Mouse (Mus musculus): ENCODE data around the gene Peli2.
"Not testable (repeated sequence)": the region's sequence is repeated elsewhere in the genome, so short reads cannot be mapped to it uniquely, and the experiment has no call there.

Peli2 gene

GRCm38 (mm10) chr14:48120752-48121528, at the start of gene Peli2:
Gene Peli2, plus strand, starts transcription at chr14:48120823.
- peak; percentile 64 for DNase-seq

- no peak for DNase-seq
These were observed 48.5 kb upstream of the Peli2 start for GRCm38 (mm10) chr14:48072104-48072503.

- DNase-seq, result peak; percentile 33
These were observed 47.1 kb upstream of the Peli2 start for GRCm38 (mm10) chr14:48073247-48074161.

DNA sequence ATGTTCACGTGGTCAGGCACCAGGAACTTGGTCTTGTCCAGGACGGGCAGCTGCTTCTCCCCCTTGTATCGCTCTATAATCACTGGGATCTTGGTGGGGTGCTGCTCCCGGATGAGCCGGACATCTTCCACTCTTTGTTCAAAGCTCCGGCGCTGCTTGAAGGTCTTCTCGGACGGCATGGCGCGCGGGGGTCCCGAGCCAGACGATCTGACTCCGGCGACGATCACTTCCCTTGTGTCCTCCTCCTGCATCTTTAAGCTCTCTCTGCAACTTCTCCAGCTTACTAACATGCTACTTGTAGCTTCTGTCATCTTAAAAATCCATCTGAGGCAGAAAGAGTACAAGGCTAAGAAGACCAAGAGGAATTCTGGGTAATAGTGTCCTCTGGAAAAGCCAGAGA, 41.0 kb upstream of the Peli2 start:
- DNase-seq, result not testable (repeated sequence)

- DNase-seq, result no peak
These were observed 36.5 kb upstream of the Peli2 start for GRCm38 (mm10) chr14:48083836-48084812.

- DNase-seq, result no peak
These were observed 33.8 kb upstream of the Peli2 start for GRCm38 (mm10) chr14:48086682-48087297.

- DNase-seq, result no peak
These were observed 33.3 kb upstream of the Peli2 start for GRCm38 (mm10) chr14:48087298-48087830.

- no peak for DNase-seq
These were observed 30.2 kb upstream of the Peli2 start for GRCm38 (mm10) chr14:48090465-48090864.

- no peak for DNase-seq
These were observed 29.5 kb upstream of the Peli2 start for GRCm38 (mm10) chr14:48091160-48091559.

DNA sequence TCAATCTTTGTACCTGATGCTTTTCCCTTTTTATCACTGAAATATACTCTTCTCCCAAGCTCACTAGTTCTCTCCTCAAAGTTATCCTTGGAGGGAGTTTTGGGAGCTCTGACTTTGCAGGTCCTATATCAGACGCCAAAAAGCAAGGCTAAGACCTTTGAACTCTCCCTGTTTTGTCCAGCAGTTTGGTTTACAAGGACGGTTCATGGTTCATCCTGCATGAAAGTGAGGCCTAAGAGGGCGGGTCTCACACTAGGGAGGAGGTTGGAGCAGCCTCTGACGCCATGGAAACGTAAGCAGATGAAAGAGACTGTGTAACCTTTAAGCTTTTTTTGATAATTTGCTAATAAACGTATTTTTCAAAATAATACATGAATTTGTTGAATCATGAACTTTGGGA, 22.4 kb upstream of the Peli2 start:
- no peak for DNase-seq

DNA sequence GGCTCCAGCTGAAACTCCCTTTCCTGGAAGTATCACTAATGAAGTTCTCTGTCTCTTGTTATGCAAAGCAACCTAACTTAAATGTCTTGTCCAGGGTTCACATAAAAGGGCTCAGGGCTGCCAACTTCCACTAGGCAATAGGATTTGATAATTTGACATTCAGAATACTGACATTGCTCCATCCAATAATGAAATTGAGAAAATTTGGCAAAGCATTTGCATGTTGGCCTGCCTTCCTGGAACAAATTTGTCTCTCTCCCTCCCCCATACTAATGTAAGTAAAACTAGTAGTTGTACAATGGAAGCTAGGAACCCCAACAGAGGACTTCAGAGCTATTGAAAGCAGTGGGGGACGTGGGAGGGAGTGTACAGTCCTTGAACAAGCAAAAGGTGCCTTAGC, 21.3 kb upstream of the Peli2 start:
- no peak for DNase-seq

DNA sequence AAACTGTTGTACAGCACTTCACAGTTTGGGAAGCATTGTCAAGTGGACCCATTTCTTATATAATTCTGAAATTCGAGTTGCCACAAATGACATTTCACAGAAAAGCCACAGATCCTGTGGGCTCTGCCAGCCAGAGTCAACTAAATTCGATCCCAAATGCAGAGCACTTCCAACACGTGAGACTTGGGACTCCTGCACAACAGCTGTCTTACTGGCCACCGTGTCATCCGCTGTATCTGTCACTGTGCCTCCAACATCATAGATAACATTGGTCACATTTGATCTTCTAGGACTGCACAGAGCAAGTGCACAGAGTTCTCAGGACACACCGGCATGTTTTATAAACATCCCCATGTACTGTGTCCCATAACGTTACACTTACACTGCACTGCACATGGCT, 14.2 kb upstream of the Peli2 start:
- no peak for DNase-seq

DNA sequence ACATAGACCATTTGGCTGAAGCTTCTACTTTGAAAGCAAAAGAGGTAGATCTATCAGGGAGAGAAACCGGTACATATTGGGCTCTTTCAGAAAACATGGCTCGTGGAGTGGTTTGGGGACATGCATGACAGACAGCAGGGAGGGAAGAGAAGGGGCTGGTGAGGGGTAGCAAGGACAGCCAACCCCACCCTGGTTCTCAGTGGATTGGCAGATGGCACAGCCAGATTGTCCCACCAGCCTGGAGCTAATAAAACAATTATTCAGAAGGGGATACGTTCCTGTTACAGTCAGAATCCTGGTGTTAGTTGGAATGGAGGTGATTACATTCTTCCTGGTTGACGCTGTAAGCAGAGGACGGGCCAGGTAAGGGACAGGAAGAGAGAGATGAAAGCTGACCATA, 2.6 kb upstream of the Peli2 start:
- no peak for DNase-seq

GRCm38 (mm10) chr14:48119012-48119647, 1.5 kb upstream of the Peli2 start:
- DNase-seq, result no peak

- no peak for DNase-seq
These were observed 864 bp upstream of the Peli2 start for GRCm38 (mm10) chr14:48119648-48120270.

DNA sequence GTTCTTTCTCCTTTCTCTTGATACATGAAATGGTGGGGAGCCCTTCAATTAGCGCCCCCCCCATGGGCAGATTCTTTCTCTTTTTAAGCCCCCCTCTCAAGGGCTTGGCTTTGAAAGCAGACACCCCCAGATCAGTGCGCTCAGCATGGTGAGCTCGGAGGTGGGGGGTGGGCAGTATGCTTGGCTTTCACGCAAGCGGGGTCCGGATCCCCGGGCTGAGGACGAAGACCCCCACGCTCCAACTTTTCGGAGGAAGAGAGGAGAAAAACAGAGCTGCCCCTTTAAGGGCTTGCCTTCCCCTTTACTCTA, 226 bp upstream of the Peli2 start:
- no peak for DNase-seq

GRCm38 (mm10) chr14:48121529-48122517, 1.2 kb downstream of the Peli2 start:
- DNase-seq, result peak; percentile 34

GRCm38 (mm10) chr14:48124011-48124410, 3.4 kb downstream of the Peli2 start:
- DNase-seq, result no peak

- no peak for DNase-seq
These were observed 4.2 kb downstream of the Peli2 start for GRCm38 (mm10) chr14:48124816-48125215.

DNA sequence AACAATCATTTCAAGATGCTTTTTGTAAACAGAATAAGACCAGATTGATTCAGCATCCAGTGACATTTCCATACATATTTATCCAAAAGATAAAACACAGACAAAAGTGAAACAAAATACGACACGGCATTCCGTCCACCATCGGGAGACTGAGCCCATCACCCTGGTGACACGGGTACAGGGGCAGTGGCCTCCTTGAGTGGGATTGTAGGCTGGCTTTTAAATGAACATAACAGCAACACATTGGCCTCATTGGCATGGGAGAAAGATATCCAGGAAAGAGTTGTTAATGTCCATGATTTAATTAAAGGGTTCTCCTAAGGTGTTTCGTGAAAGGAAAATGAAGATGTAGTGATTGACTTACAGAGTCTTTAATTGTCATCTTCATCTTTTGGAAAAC, 5.3 kb downstream of the Peli2 start:
- no peak for DNase-seq
